Mouse (Mus musculus): ENCODE measurements at regions not wholly inside any gene's neighbourhood (a gene's known extent, or its start where the extent isn't known, plus 50 kb on each side); places are given as distances from the start of the nearest gene placed in this dataset.

GRCm38 (mm10) chr5:74943737-74944403 is 100.7 kb downstream of the Chic2 start:
- WGBS: under 1% methylated on average over 23 of the region's 23 CpGs
- Histone ChIP-seq H3K4me2 (replicated peaks; ENCODE audit: low read depth, low read length) (peak overlapping the region; percentile 50), H3K9me3 (ENCODE audit: control insufficient read depth, low read length) (no peaks in the 10 kb centered on the region), H3K4me1 (replicated peaks; ENCODE audit: control insufficient read depth, insufficient read depth, low read length) (no peaks in the 10 kb centered on the region), H3K36me3 (ENCODE audit: control insufficient read depth, insufficient read depth, low read length) (no peaks in the 10 kb centered on the region), H3K9ac (ENCODE audit: low read depth, low read length) (peak overlapping the region; percentile 59; the same call in 1 of the 2 replicates), H3K27me3 (ENCODE audit: control insufficient read depth, insufficient read depth, low read length) (peaks cover 13% of the 10 kb centered on the region), H3K27ac (ENCODE audit: low read depth, low read length) (no peak overlapping the region), H3K4me3 (ENCODE audit: low read depth, low read length) (no peak overlapping the region)
- DNase-seq (ENCODE audit: low spot score): peak; percentile 87
- peak; percentile 75; the same call in 1 of the 2 replicates for ATAC-seq (ENCODE audit: low FRiP score)

DNA sequence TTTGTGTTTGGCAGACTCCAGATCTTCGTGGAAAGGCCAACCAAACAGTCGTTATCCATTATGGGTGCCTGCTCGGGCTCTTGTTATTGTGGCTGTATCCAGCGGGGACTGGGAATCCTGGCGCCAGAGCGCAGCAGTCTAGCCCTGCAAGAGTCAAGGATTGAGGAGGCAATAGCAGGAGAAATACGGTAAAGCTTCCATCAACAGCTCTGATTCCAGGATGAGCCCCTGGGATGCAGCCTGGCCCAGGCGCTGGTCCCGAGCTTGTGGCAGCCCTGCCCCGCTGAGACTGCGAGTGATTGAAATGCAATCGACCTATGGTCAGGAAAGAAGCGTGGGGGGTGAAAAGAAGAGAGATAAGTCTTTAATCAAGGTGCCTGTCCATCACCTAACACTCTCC is 103.1 kb downstream of the Chic2 start:
- no peaks in the 10 kb centered on the region for H3K36me3 ChIP-seq (ENCODE audit: control insufficient read depth, insufficient read depth, low read length)
- H3K27me3 ChIP-seq (ENCODE audit: control insufficient read depth, insufficient read depth, low read length): peaks cover 13% of the 10 kb centered on the region
- ATAC-seq (ENCODE audit: low FRiP score): no peak
- no peak overlapping the region for H3K4me3 ChIP-seq (ENCODE audit: low read depth, low read length)
- no peak overlapping the region for H3K4me2 ChIP-seq (replicated peaks; ENCODE audit: low read depth, low read length)
- H3K9me3 ChIP-seq (ENCODE audit: control insufficient read depth, low read length): no peaks in the 10 kb centered on the region
- H3K9ac ChIP-seq (ENCODE audit: low read depth, low read length): no peak overlapping the region
- H3K4me1 ChIP-seq (replicated peaks; ENCODE audit: control insufficient read depth, insufficient read depth, low read length): no peaks in the 10 kb centered on the region
- no peak overlapping the region for H3K27ac ChIP-seq (ENCODE audit: low read depth, low read length)
- WGBS: under 1% methylated on average over 13 of the region's 13 CpGs
- peak; percentile 53 for DNase-seq (ENCODE audit: low spot score)

DNA sequence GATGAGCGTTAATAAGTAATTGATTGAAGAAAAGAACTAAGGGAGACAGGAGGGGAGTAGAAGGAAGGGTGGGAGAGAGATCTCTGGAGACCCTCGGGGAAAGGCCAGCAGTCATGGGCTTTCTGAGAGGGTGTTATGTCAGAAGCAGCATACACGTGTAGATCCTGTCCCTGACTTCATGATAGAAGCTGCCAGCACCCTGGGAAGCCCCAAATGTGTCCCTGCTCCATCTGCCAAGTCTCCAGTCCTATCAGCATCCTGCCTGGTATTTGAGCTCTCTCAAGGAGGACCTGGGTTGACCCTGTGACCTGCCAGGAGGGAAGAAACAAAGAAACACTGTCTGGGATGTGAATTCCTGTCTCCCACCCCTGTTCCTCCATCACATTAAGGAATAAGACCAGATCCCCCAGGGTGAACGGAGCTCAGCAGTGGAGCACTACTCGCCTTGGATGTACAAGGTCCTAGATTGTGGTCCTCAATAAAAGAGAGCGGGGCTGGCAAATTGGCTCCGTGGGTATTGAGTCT is 107.1 kb downstream of the Chic2 start:
- no peak overlapping the region for H3K9ac ChIP-seq (ENCODE audit: low read depth, low read length)
- H3K27me3 ChIP-seq (ENCODE audit: control insufficient read depth, insufficient read depth, low read length): peaks cover 5% of the 10 kb centered on the region
- H3K4me2 ChIP-seq (replicated peaks; ENCODE audit: low read depth, low read length): no peak overlapping the region
- no peak overlapping the region for H3K4me3 ChIP-seq (ENCODE audit: low read depth, low read length)
- no peaks in the 10 kb centered on the region for H3K4me1 ChIP-seq (replicated peaks; ENCODE audit: control insufficient read depth, insufficient read depth, low read length)
- WGBS: 38% methylated on average over 7 of the region's 7 CpGs
- ATAC-seq (ENCODE audit: low FRiP score) (no peak), DNase-seq (ENCODE audit: low spot score) (no peak)
- H3K9me3 ChIP-seq (ENCODE audit: control insufficient read depth, low read length): no peaks in the 10 kb centered on the region
- no peak overlapping the region for H3K27ac ChIP-seq (ENCODE audit: low read depth, low read length)
- H3K36me3 ChIP-seq (ENCODE audit: control insufficient read depth, insufficient read depth, low read length): no peaks in the 10 kb centered on the region

DNA sequence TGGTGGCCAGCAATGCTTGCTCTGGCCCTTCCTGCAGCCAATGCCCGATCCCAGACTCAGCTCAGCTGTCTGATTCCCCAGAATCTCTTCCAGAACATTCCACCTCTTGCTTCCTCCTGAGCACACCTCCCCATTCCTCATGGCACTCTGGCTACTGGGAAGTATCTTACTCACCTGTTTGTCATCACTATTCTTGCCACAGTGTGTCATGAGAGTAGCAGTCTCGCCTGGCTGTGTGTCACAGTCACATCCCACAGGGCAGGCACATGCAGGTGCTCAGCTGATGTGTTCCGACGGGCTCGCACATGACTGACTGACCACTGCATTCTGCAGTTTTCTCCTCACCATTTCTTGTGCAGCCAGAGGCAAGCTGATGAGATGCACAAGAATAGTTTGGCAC is 108.5 kb downstream of the Chic2 start:
- no peak overlapping the region for H3K4me2 ChIP-seq (replicated peaks; ENCODE audit: low read depth, low read length)
- no peak for ATAC-seq (ENCODE audit: low FRiP score)
- H3K27ac ChIP-seq (ENCODE audit: low read depth, low read length): no peak overlapping the region
- WGBS: 88% methylated on average over 5 of the region's 5 CpGs
- H3K9ac ChIP-seq (ENCODE audit: low read depth, low read length): no peak overlapping the region
- H3K9me3 ChIP-seq (ENCODE audit: control insufficient read depth, low read length): no peaks in the 10 kb centered on the region
- no peak overlapping the region for H3K4me3 ChIP-seq (ENCODE audit: low read depth, low read length)
- DNase-seq (ENCODE audit: low spot score): no peak
- peaks cover 4% of the 10 kb centered on the region for H3K27me3 ChIP-seq (ENCODE audit: control insufficient read depth, insufficient read depth, low read length)
- no peaks in the 10 kb centered on the region for H3K36me3 ChIP-seq (ENCODE audit: control insufficient read depth, insufficient read depth, low read length)
- H3K4me1 ChIP-seq (replicated peaks; ENCODE audit: control insufficient read depth, insufficient read depth, low read length): no peaks in the 10 kb centered on the region

DNA sequence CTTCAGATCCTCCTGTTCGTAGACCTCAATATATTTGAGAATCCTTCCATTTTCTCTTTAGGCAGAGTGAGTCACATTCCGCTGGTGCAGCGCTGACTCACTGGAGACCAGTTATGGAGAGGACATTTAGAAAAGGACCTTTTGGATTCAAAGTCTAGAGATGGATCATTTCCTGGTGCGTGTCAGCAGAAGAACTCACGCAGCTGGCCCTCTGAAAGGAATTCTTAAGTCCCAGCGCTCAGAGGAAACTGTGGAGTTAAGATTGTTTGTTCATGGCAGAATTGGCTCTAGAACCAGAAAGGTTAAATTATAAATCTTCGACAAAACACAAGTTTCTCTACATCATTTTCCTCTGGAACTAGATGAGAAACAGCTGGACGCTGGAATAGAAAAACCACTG is 108.9 kb downstream of the Chic2 start:
- no peaks in the 10 kb centered on the region for H3K9me3 ChIP-seq (ENCODE audit: control insufficient read depth, low read length)
- ATAC-seq (ENCODE audit: low FRiP score): no peak
- no peak overlapping the region for H3K4me2 ChIP-seq (replicated peaks; ENCODE audit: low read depth, low read length)
- H3K27ac ChIP-seq (ENCODE audit: low read depth, low read length): no peak overlapping the region
- no peaks in the 10 kb centered on the region for H3K4me1 ChIP-seq (replicated peaks; ENCODE audit: control insufficient read depth, insufficient read depth, low read length)
- no peak overlapping the region for H3K9ac ChIP-seq (ENCODE audit: low read depth, low read length)
- H3K27me3 ChIP-seq (ENCODE audit: control insufficient read depth, insufficient read depth, low read length): peaks cover 3% of the 10 kb centered on the region
- H3K36me3 ChIP-seq (ENCODE audit: control insufficient read depth, insufficient read depth, low read length): no peaks in the 10 kb centered on the region
- DNase-seq (ENCODE audit: low spot score): no peak
- no peak overlapping the region for H3K4me3 ChIP-seq (ENCODE audit: low read depth, low read length)
- 81% methylated on average over 8 of the region's 8 CpGs for WGBS

DNA sequence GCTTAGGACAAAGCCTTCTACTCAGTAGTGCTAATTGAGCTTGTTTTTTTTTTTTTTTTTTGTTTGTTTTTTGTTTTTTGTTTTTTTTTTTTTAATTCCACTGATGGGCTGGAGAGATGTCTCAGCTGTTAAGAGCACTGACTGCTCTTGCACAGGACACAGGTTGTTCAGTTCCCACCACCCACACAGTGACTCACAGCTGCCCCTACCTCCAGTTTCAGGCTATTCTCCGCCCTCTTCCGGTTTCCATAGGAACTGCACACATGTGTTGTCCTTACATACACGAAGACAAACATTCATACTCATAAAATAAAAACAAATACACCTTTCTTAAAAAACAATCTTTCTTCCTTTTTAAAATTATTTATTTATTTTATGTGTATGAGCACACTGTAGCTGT is 111.3 kb downstream of the Chic2 start:
- H3K4me1 ChIP-seq (replicated peaks; ENCODE audit: control insufficient read depth, insufficient read depth, low read length): no peaks in the 10 kb centered on the region

DNA sequence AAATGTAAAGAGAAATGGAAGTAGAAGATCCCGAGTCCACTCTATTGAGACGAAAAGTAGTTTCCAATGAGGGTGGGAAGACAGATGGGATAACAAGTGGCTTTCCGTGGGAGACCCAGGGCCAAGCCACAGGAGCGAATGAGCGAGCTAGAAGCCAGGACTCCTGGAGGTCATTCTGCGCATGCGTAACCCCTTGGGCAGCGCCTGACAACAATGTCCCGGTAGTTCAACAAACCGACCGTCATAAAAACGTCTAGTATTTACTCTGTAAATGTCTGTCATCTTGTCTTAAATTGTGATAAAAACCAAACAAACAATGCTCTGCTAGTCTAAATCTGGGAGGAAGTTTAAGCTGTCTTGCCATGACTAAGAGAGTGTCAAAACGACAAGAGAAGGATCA is 112.4 kb downstream of the Chic2 start:
- Histone ChIP-seq H3K4me1 (replicated peaks; ENCODE audit: control insufficient read depth, insufficient read depth, low read length) (no peaks in the 10 kb centered on the region), H3K27ac (ENCODE audit: low read depth, low read length) (no peak overlapping the region), H3K36me3 (ENCODE audit: control insufficient read depth, insufficient read depth, low read length) (no peaks in the 10 kb centered on the region), H3K4me3 (ENCODE audit: low read depth, low read length) (no peak overlapping the region), H3K9ac (ENCODE audit: low read depth, low read length) (no peak overlapping the region), H3K9me3 (ENCODE audit: control insufficient read depth, low read length) (no peaks in the 10 kb centered on the region), H3K4me2 (replicated peaks; ENCODE audit: low read depth, low read length) (no peak overlapping the region), H3K27me3 (ENCODE audit: control insufficient read depth, insufficient read depth, low read length) (no peaks in the 10 kb centered on the region)
- WGBS: 81% methylated on average over 13 of the region's 13 CpGs
- DNase-seq (ENCODE audit: low spot score) (no peak), ATAC-seq (ENCODE audit: low FRiP score) (no peak)

More for the DNA sequence above, 111.3 kb downstream of the Chic2 start:
- Histone ChIP-seq H3K27ac (ENCODE audit: low read depth, low read length) (no peak overlapping the region), H3K9ac (ENCODE audit: low read depth, low read length) (no peak overlapping the region), H3K4me2 (replicated peaks; ENCODE audit: low read depth, low read length) (no peak overlapping the region), H3K9me3 (ENCODE audit: control insufficient read depth, low read length) (no peaks in the 10 kb centered on the region), H3K36me3 (ENCODE audit: control insufficient read depth, insufficient read depth, low read length) (no peaks in the 10 kb centered on the region), H3K27me3 (ENCODE audit: control insufficient read depth, insufficient read depth, low read length) (no peaks in the 10 kb centered on the region), H3K4me3 (ENCODE audit: low read depth, low read length) (no peak overlapping the region)
- WGBS: 92% methylated on average over 3 of the region's 3 CpGs
- no peak for ATAC-seq (ENCODE audit: low FRiP score)
- DNase-seq (ENCODE audit: low spot score): no peak

GRCm38 (mm10) chr5:74931765-74932164 is 112.8 kb downstream of the Chic2 start:
- Histone ChIP-seq H3K9ac (ENCODE audit: low read depth, low read length) (no peak overlapping the region), H3K27me3 (ENCODE audit: control insufficient read depth, insufficient read depth, low read length) (no peaks in the 10 kb centered on the region), H3K9me3 (ENCODE audit: control insufficient read depth, low read length) (no peaks in the 10 kb centered on the region), H3K27ac (ENCODE audit: low read depth, low read length) (no peak overlapping the region), H3K4me3 (ENCODE audit: low read depth, low read length) (no peak overlapping the region), H3K36me3 (ENCODE audit: control insufficient read depth, insufficient read depth, low read length) (no peaks in the 10 kb centered on the region), H3K4me2 (replicated peaks; ENCODE audit: low read depth, low read length) (no peak overlapping the region), H3K4me1 (replicated peaks; ENCODE audit: control insufficient read depth, insufficient read depth, low read length) (no peaks in the 10 kb centered on the region)
- ATAC-seq (ENCODE audit: low FRiP score): no peak
- no peak for DNase-seq (ENCODE audit: low spot score)
- 84% methylated on average over 12 of the region's 12 CpGs for WGBS

GRCm38 (mm10) chr5:74927543-74927942 is 117.0 kb downstream of the Chic2 start:
- no peak overlapping the region for H3K4me2 ChIP-seq (replicated peaks; ENCODE audit: low read depth, low read length)
- no peak overlapping the region for H3K27ac ChIP-seq (ENCODE audit: low read depth, low read length)
- no peak overlapping the region for H3K4me3 ChIP-seq (ENCODE audit: low read depth, low read length)
- ATAC-seq (ENCODE audit: low FRiP score) (no peak), DNase-seq (ENCODE audit: low spot score) (no peak)
- no peaks in the 10 kb centered on the region for H3K9me3 ChIP-seq (ENCODE audit: control insufficient read depth, low read length)
- H3K36me3 ChIP-seq (ENCODE audit: control insufficient read depth, insufficient read depth, low read length): no peaks in the 10 kb centered on the region
- H3K9ac ChIP-seq (ENCODE audit: low read depth, low read length): no peak overlapping the region
- 79% methylated on average over 2 of the region's 2 CpGs for WGBS
- no peaks in the 10 kb centered on the region for H3K27me3 ChIP-seq (ENCODE audit: control insufficient read depth, insufficient read depth, low read length)
- no peaks in the 10 kb centered on the region for H3K4me1 ChIP-seq (replicated peaks; ENCODE audit: control insufficient read depth, insufficient read depth, low read length)

Data from hindbrain, embryonic 11.5 days (tissue).